Mouse (Mus musculus): ENCODE results near the gene Mpdz.
A peak's percentile ranks its signal among the peaks of the same experiment; 100 is the strongest.

The Mpdz gene

GRCm38 (mm10) chr4:81442078-81442981 lies at the start of gene Mpdz:
Gene Mpdz, minus strand, starts transcription at chr4:81442815.
- peak; percentile 48 for DNase-seq (ENCODE audit: low read depth, low spot score)

- DNase-seq (ENCODE audit: low read depth, low spot score), result no peak
Measured at GRCm38 (mm10) chr4:81490556-81490955, 47.9 kb upstream of the Mpdz start.

GRCm38 (mm10) chr4:81484603-81485002 lies 42.0 kb upstream of the Mpdz start:
- no peak for DNase-seq (ENCODE audit: low read depth, low spot score)

DNA sequence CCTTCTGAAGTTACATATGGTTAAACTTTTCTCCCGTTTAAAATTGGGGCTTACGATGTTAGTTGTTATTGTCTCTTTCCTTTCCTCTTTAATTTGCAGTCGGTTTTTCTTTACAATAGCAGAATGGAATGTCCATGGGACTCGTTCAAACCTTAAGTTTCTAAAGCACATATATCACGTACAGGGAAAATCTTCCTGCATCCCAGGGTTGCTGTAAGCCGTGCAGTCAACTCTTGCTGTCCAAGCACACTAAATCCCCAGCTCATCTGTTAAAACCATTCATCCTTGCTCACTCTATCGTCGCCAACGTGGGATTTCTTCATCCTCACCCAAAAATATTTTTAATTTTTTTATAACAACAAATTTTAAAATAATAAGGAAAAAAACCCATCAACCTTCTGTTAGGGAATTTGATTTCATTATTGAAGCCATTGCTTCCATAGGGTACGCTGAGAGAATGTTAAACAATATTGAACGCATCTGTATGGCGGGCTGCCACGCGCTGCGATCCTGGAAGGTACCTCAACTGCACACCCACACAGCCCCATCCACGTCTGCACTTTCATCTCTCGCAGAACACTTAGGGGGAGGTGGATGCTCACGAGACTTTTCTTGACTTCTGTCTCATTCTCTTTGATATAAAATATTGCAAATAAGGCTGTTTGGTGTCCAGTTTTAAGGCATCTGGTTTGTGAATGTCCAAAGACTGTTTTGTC lies 41.4 kb upstream of the Mpdz start:
- DNase-seq (ENCODE audit: low read depth, low spot score), result no peak

DNA sequence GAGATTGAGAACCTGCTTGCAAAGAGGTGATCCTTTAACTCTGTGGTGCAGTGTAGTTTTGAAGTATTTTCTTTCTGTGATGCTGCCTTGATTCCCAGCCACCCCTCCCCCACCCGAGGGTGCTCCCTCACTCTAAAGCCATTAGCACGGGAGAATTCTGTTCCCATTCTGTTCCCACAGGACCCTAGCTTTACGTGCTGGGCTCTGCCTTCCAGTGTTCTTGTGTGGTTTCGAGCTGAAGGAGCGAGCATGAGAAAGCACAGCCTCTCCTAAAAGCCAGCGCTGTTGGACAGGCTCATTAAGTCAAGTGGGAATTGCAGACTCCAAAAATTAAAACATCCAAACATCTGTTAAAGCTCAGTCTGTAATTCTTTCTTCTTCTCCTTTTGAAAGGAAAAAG lies 40.5 kb upstream of the Mpdz start:
- DNase-seq (ENCODE audit: low read depth, low spot score), result peak; percentile 55

GRCm38 (mm10) chr4:81466821-81467220 lies 24.2 kb upstream of the Mpdz start:
- DNase-seq (ENCODE audit: low read depth, low spot score), result peak; percentile 25

DNA sequence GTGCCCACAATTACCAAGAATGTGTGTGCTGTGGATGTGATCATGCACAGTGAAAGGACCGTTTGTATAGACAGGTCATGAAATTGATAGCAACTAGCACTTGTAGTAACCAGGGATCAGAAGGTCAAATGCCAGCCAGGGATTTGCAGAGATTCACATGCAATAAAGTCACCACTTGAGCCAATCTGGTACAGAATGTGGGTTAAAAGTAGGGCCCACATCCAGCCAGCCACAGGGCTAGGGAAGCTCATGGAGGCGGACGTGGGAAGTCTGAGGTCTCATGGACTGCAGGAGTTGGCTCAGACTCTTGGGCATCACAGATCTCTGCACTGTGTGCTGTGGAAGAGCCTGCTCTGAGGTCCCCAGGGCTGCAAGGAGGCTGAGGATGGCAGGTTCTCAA lies 22.6 kb upstream of the Mpdz start:
- DNase-seq (ENCODE audit: low read depth, low spot score), result no peak

GRCm38 (mm10) chr4:81462253-81462652 lies 19.6 kb upstream of the Mpdz start:
- DNase-seq (ENCODE audit: low read depth, low spot score), result peak; percentile 34

DNA sequence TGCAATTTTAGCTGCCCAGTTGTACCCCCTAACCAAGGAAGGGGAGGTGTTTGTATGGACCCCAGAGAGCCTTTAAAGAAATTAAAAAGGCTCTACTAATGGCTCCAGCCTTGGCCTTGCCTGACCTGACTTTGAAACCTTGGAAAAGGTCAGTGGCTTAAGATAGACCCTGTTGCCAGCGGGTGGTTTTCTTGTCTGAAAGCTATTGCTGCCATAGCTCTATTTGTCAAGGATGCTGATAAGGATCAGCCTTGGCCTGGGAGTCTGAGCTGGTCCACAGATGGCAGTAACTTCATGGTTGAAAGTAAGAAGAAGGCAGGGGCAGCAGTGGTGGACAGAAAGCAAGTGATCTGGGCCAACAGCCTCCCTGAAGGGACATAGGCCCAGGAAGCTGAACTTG lies 16.3 kb upstream of the Mpdz start:
- DNase-seq (ENCODE audit: low read depth, low spot score), result no peak

- no peak for DNase-seq (ENCODE audit: low read depth, low spot score)
Measured at GRCm38 (mm10) chr4:81453806-81454205, 11.2 kb upstream of the Mpdz start.

- no peak for DNase-seq (ENCODE audit: low read depth, low spot score)
Measured at GRCm38 (mm10) chr4:81452183-81452582, 9.6 kb upstream of the Mpdz start.

DNA sequence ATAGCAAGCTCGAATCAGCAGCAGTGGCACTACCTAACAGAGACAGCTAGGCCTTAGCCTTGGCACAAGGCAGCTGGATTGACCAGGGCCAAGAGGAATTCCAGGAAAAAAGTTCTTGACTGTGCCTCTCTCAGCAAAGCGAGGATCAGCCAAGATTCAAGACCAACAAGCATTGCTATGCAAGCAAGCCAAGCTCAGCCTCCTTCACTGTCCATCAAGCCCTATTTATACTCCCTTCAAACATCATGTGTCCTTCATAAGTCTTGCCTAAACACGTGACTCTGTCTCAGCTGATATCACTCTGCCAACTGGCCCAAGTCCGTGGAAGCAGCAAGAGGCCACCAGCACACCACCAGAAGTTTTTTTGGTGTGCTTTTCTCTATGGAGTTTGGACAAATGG lies 6.8 kb upstream of the Mpdz start:
- peak; percentile 34 for DNase-seq (ENCODE audit: low read depth, low spot score)

DNA sequence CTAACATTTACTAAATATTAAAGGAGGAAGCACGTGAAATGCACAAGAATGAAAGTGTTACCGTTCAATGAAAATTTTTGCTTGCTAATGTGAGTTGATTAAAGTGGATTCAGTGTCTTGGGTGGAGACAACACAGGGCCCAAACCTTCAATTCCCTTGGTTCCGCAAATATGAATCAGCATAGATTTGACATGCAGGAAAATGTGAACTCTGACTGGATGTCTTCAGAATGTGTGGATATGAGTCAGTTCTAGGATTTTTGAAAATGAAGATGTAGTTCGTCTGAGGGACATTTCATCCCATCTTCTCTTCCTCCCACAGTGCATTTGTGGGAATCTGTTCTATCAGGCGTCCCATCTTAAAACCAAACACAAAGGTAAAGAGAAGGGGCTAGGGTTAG lies 951 bp upstream of the Mpdz start:
- DNase-seq (ENCODE audit: low read depth, low spot score), result no peak

GRCm38 (mm10) chr4:81433961-81434360 lies 8.7 kb downstream of the Mpdz start:
- no peak for DNase-seq (ENCODE audit: low read depth, low spot score)

- no peak for DNase-seq (ENCODE audit: low read depth, low spot score)
Measured at GRCm38 (mm10) chr4:81430826-81431225, 11.8 kb downstream of the Mpdz start.

- peak; percentile 64 for DNase-seq (ENCODE audit: low read depth, low spot score)
Measured at GRCm38 (mm10) chr4:81430105-81430504, 12.5 kb downstream of the Mpdz start.

DNA sequence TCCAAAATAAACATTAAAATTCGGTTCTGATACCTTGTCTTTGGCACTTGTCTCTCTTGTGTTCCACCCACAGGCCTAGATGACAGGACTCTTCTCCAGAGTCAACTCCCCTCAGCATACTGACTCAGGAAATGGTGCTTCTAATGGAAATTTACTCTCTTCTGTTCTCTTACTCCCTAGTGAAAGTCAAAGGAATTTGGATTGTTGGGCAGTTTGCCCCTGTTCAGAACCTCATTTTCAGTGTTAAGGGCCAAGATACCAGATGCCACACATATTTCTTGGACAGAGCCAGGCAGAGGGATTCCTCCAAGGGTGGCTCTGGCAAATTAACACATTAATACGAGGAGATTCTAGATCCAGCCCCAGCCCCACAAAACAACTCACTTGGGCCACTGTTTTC lies 12.9 kb downstream of the Mpdz start:
- peak; percentile 56 for DNase-seq (ENCODE audit: low read depth, low spot score)

- DNase-seq (ENCODE audit: low read depth, low spot score), result no peak
Measured at GRCm38 (mm10) chr4:81423556-81423955, 19.1 kb downstream of the Mpdz start.

- no peak for DNase-seq (ENCODE audit: low read depth, low spot score)
Measured at GRCm38 (mm10) chr4:81421621-81422020, 21.0 kb downstream of the Mpdz start.

DNA sequence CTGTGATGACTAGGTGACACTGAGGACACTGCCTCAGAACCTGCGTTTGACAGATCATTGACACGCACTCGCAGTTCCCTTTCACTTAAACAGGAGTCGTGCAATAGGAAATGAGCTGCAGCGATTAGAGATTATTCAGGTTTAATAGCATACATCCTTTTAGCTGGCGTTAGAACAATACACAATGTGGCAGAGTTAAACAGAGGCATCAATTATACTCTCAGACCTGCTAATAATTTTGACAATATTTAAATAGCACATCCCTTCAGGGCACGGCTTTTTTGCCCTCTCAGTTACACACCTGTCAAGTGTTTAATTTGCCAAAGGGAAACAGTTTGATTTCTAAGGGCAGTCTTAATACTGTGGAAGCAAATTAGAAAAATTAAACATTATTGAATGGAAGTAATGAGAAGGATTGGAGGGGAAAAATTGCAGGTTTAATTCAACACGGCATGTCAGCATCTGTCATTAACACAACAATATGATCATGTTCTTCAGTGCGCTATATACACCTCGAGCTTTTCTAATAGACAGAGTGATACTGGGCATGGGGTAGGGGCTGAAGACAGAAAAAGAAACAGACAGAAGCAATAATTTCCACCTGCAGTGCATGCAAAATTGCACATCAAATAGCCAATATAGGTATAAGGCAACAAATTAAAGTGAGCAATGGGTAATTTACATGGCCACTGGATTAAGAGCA lies 27.1 kb downstream of the Mpdz start:
- DNase-seq (ENCODE audit: low read depth, low spot score), result no peak

DNA sequence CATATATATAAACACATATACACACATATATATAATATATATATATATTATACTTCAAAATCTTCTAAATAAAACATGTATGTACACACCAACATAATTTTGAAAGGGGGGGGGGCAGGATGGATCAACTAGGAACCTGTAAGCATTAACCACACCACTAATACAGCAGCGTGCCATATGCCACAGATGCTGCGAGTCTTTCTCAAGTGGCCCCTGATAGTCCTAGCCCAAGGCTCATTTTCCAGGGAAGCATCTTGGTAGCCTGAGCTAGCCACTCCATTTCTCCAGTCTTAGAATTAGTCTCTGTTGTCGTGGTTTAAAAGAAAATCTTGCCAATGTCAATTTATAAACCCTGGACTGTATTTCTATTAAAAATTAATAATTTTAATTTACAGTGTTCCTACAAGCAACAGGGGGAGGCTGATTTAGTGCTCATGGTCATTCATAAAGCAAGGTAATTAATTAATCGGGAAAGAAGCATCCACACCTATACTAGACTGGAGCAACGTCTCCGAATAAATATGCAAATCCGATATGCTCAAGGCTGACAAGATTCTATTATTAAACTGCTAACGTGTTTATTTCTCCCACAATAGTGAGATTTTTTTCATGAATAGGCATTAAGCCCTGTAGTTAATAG lies 27.8 kb downstream of the Mpdz start:
- DNase-seq (ENCODE audit: low read depth, low spot score), result no peak

- no peak for DNase-seq (ENCODE audit: low read depth, low spot score)
Measured at GRCm38 (mm10) chr4:81396883-81397282, 45.7 kb downstream of the Mpdz start.
